Mouse (Mus musculus) mesoderm, embryonic 11.5 days (tissue): ENCODE results near the gene Ywhag.
A peak's percentile ranks its signal among the peaks of the same experiment; 100 is the strongest.

Experiments used
- DNase-seq: peaks from one replicate; pipeline ENCODE4 v3.0.0-alpha.2; 2012; ENCODE audit warnings: low read depth, low spot score

Ywhag gene

GRCm38 (mm10) chr5:135913201-135913600, 21.2 kb downstream of the Ywhag start:
- DNase-seq = no peak

GRCm38 (mm10) chr5:135911633-135912220, 22.7 kb downstream of the Ywhag start:
- no peak for DNase-seq

DNA sequence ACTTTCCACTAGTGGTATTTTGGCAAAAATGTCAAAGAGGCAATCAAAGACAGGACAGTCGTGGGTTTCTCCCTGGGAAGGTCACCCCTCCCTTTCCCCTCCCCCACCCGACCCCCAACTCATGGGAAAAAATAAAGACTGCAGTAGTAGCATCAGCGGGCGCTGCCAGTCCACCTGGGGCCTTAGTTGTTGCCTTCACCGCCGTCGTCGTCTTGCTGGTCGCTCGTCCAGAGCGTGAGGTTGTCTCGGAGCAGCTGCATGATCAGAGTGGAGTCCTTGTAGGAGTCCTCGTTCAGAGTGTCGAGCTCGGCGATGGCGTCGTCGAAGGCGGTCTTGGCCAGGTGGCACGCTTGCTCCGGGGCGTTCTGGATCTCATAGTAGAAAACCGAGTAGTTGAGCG, 23.6 kb downstream of the Ywhag start:
- no peak for DNase-seq

GRCm38 (mm10) chr5:135909646-135910045, 24.8 kb downstream of the Ywhag start:
- no peak for DNase-seq

- DNase-seq = no peak
These were observed 25.4 kb downstream of the Ywhag start for GRCm38 (mm10) chr5:135908989-135909388.

GRCm38 (mm10) chr5:135908185-135908584, 26.2 kb downstream of the Ywhag start:
- DNase-seq = no peak

DNA sequence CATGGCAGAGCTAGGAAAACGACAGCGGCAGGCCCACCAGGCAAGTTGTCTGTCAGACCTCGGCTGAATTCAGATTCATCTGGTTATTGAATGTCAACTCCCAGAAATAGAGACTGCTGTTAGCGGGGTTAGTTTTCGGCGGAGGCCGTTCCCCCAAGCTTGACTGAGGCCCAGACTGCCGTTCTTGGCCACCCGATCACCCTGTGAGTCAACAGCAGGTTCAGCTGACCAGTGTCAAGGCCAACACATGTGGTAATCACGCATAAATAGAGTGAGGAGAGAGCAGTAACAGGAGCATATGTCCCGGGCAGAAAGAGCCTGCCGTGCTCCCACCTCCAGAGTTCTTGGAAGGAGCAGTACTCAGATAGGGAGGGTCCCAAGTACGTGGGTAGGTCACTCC, 27.2 kb downstream of the Ywhag start:
- DNase-seq = no peak

DNA sequence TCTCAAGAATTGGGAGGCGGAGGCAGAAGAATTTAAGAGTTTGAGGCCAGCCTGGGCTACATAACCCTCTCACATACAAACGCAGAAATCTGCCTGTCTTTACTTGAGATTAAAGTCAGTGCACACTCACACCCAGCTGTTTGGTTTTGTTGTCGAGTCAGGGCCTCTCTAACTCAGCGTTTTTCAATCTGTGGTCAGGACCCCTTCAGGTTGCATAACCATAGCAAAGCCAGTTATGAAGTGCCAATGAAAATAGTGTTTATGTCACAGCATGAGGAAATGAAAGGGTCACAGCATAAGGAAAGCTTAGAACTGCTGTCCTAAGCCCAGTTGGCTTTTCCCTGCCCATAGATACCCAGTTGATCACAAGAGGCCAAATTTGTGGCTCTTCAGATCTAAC, 27.6 kb downstream of the Ywhag start:
- no peak for DNase-seq

DNA sequence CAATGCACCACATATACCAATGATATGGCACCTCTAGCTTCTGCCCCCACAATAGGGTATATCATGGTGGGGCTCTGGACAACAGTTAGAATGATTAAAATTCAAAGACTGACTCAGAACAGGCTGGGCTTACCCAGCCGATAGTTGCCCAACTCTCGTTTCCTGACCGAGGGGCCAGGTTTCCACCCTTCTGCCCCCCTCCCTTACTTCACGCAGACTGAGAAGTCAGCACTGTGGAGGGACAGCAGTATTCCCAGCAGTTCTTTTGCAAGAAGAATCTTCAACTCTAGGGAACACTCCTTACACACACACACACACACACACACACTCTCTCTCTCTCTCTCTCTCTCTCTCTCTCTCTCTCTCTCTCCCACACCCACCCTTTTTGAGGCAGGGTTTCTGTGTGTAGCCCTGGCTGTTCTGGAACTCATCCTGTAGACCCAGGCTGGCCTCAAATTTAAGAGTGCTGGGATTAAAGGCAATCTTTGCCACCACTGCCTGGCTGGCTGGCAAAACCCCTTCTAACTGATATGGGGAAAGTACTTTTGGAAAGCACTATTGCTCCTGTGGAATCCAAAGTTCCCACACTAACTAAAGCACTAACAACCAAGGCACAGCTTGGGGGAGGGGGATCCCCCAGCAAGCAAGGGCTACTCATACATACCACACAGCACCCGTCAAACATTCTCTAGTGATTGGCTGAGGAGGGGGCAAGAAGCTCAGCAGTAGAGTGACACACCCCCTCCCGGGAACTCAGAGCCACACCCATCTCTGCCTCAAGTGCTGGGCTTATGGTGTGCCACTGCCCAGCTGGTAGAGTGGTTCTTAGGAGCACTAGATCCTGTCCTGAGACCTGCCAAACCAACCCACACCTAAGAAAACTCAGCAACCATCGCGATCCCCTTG, 28.8 kb downstream of the Ywhag start:
- DNase-seq = no peak

DNA sequence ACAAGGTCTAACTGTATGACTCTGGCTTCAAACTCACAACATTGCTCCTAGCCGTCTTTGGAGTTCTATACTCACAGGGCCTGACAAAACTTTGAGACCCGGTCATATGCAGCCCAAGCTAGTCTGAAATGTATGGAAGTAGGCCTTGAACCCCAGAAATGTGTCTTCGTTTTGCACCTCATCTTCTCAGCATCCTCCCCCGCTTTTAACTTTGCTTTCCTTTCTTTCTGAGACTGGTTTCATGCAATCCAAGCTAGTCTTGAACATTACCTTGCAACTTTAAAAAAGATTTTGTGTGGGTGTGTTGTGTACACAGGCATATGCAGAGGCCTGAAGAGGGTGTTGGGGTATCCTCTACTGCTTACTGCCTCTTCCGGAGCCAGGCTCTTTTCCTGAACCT, 30.2 kb downstream of the Ywhag start:
- DNase-seq = no peak

- peak; percentile 95 for DNase-seq
These were observed 30.8 kb downstream of the Ywhag start for GRCm38 (mm10) chr5:135903551-135904151.

DNA sequence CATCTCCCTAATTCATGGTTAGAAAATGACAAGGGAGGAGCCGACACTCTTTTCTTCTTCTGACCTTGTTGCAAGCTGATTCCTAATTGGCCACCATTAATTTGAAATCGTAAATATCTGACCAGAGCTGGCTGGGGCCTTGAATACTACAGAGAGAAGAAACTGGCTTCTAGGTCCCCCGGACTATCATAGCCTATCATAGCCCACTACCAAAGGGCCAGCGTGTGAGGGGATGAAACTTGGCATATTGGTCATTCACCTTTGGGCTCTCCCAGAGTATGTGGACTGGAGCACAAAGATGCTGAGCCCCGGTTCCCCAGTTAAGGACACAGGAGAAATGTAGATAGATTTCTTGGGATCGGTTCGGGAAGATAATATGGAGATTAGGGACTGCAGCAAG, 31.4 kb downstream of the Ywhag start:
- DNase-seq = no peak

DNA sequence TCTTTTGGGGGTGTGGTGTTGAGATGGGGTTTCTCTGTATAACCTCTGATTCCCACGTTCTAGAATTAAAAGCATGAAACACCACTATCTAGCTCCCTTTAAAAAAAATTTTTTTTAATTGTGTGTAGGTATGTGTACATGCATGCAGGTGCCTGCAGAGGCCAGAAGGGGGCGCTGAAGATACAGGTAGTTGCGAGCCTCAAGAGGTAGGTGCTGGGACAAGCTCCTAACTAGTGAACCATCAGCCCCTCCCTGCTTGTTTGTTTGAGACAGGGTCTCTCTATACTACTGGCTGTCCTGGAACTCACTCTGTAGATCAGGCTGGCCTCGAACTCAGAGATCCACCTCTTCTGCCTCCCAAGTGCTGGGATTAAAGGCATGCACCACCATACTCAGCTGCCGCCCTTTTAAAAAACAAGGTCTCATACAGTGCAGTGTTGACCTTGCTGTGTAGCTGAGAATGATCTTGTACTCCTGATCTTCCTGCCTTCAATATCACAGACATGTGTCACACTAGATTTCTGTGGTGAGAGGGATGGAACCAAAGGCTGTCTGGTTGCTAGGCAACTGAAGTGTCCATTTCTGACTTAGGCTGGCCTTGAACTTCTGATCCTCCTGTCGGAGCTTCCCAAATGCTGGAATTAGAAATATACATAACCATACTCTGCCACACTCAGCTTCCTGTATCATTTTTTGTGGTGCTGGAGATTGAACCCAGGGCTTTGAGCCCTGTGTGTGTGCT, 32.9 kb downstream of the Ywhag start:
- no peak for DNase-seq

DNA sequence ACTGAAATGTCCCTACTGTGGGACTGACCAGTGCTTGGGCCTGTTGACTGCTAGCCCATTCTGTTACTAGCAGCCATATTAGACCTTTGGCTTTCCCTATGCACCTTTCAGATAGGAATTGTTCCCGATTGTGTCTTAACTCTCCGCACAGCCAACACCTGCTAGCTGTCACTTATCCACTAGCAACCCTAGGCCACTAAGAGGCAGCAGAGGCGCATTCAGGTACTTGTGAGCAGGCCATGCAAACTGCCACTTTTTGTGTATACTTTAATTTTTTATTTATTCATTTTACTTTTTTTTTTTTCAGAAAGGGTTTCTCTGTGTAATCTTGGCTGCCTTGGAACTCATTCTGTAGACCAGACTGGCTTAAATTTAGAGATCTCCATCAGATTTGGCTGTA, 33.7 kb downstream of the Ywhag start:
- DNase-seq = no peak

- DNase-seq = no peak
These were observed 34.6 kb downstream of the Ywhag start for GRCm38 (mm10) chr5:135899833-135900232.

GRCm38 (mm10) chr5:135898995-135899394, 35.4 kb downstream of the Ywhag start:
- no peak for DNase-seq

GRCm38 (mm10) chr5:135898028-135898427, 36.4 kb downstream of the Ywhag start:
- DNase-seq = peak; percentile 73

- no peak for DNase-seq
These were observed 39.5 kb downstream of the Ywhag start for GRCm38 (mm10) chr5:135894958-135895357.

DNA sequence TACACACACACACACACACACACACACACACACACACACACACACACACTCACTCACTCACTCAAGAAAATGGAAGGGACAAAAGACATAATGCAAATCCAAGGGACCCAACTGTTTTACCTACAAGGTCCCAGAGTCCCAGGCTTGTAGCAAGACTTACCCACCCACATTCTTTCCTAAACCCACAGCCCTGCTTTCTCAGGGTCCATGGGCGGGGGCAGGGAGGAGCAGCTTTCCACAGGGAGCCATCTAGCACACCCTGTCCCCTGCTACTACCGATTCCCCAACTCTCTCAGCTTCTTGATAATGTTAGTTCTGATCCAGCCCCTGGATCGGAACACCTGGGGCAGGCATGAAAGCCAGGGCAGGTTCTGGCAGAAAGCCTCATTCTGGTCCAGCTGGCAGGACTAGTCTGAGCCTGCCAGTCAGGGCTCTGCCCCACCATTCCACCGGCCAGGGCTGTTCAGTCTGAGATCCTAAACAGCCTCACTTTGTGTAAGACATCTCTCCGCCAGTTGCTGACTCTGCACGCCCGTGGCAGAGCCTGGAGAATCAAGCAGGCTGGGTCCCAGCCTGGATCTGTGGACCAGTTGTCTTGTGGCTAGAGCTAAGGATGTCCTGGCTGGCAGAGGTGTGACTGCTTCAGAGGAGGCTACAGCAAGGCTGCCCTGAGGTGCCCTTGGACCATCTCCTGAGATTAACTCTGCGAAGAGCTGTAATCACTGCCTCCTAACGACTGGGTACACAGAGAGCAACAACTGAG, 41.6 kb downstream of the Ywhag start:
- no peak for DNase-seq

DNA sequence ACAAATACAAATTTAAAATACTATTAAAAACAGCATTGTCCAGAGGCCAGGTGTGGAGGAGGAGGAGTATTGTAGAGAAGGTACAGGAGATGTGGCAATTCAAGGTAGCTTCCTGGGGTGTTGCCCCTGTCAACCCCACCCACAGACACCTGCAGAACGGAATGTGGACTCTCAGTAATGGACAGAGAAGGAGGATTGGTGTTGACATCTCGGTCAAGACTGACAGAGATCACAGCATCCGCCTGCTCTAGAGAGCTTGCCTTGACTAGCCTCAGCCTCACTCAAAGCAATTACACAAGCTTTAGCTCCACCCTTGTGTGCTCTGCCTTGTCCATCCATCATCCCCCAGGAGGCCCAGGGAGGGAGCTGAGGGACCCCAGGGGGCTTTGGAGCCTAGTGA, 43.5 kb downstream of the Ywhag start:
- no peak for DNase-seq

- no peak for DNase-seq
These were observed 44.1 kb downstream of the Ywhag start for GRCm38 (mm10) chr5:135890323-135890722.
